Mouse (Mus musculus) frontal cortex, postnatal 14 days (tissue): Measurements from ENCODE around the gene Zfp68.
"Not testable (repeated sequence)": the region's sequence is repeated elsewhere in the genome, so short reads cannot be mapped to it uniquely, and the experiment has no call there.

Experiments
- DNase-seq, 2 experiments: peaks; one replicate each; pipeline ENCODE4 v3.0.0; 2022; ENCODE audit warnings: low spot score in 2 of 2

Gene Zfp68

DNA sequence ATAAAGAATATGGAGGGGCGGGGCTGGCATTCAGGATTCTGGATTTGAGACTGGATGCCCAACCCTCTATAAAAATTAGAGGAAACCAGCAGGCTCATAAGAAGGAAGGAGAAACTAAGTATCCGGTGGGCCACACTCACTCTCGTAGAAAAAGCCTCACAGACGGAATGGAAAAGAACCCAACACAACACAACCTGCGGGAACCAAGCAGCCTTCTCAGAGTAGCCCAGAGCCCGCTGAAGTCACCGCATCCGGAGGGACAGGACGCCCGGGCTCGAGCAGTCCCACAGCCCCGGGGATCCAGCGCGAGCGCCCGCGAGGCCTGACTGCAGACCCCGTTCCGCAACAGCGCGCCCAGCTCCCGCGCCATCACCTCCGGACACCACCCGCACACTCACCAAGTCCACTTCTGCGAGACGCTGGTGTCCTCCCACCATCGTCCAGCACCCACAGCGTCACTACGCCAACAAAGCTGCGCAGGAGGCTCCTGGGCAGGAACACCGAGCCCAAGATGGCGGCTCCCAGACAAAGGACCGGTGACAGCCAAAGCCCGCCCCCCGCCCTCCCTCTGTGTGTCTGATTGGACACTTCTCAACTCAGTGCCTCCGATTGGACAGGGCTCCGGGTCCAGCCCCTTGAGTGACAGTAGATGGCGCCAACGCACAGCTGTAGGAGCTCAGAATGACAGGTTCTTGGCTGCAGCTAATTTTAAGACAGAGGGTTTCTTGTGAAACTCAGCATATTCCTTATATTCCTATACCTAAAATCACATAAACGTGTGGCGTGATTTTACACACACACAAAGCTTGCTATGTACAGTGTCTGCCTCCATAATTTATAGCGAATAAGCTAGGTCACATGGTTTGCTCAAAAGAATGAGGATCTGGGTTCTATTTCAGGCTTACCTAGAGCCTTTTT, at the start of gene Zfp68:
Gene Zfp68, minus strand, starts transcription at position 551 of the 918 bp plus-strand sequence.
- DNase-seq, result peak; percentile 90 to 93

DNA sequence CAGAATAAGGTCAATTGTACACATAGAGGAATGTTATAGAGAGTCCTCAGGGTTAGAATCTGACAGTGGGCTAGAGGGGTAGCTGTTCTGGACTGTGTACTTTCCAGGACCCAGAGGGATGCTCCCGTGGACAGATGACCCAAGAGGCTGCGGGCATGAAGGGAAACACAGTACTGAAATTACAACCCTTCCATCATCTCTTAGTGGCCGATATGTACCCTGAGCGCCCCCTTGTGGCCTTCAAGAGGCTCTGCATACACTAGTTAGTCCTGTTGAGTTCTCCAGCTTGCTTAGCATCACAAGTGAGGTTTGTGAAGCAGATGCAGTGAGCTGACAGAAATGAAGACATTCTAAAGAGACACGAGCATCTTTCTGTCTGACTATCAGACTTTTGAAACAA, 39.4 kb upstream of the Zfp68 start:
- DNase-seq, result peak in 1 of 2 experiments; percentile 20

DNA sequence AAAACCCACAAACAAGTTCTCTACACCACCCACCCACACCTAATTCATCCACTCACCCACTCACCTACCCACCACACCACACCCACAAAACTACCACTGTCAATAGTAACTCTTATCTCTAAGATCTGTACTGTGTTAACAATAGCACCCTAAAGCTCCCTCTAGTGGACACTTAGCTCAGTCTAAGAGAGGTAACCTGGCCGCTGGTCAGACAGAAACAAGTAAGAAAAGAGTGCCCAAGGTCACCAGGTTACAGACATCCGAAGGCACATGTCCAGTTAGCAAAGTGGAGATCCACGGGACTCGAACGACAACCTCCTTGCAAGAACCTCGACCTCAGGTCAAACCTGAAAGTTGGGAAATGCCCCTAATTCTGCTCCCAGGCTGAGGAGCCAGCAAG, 38.3 kb upstream of the Zfp68 start:
- peak; percentile 10 to 11 for DNase-seq

DNA sequence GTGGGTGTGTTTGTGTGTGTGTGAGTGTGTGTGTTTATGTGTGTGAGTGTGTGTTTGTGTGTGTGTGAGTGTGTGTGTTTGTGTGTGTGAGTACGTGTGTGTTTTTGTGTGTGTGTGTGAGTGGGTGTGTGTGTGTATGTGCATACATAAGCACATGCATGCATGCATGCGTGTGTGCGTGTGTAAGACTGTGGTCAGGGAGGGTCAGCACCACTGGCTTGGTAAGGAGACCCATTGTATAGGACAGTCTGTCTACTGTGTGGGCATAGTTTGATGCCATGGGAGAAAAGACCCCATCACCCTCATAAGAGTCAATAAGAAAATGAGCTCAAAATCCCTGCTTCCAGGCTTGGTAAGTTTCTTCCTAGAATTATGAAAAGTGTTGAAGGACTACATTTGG, 37.8 kb upstream of the Zfp68 start:
- no peak for DNase-seq

DNA sequence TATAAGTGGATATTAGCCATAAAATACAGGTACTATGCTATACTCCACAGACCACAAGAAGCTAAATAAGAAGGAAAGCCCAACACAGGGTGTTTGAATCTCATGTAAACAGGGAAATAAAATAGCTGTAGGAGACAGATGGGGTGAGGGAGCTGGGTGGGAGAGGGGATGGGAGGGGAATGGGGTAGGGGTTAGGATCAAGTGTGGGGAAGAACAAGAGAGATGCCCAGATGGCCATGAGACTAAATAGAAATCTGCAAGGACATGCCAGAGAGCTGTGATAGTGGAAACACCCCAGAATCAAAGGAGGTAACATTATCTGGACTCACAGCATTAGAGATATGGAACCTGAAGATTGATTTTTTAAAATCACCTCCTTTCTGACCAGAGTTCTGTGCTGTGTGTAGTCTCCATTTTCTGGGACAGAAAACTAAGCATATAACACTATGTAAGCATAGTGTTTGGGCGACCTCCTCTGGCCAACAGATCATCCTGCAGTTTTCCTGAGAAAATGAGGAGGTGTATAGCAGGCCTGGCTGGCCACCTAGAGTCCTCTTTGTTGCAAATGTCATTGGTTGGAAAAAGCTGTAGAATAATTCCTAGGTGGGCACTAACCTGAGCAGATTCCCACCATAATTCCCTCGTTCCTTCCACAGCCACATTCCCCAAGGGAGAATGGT, 37.1 kb upstream of the Zfp68 start:
- DNase-seq, result peak in 1 of 2 experiments; percentile 30

GRCm38 (mm10) chr5:138652911-138653310, 33.4 kb upstream of the Zfp68 start:
- DNase-seq, result no peak

DNA sequence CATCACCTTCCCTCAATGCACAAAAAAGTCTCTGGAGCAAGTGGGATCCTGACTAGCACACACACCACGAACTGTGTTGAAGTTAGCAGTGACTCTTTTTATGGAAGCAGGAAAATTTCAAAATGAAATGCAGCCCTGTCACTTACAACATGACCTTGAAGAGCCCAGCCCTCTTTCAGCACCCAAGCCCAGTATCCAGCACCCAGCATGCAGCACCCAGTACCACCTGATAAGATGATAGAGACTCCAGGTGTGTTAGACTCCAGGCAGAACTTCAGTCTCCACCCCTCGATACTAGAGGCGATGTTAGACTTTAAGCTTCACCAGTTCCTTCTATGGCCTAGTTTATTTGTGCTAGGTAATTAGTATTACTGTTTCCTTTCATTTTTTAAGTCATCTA, 22.2 kb upstream of the Zfp68 start:
- DNase-seq, result no peak

DNA sequence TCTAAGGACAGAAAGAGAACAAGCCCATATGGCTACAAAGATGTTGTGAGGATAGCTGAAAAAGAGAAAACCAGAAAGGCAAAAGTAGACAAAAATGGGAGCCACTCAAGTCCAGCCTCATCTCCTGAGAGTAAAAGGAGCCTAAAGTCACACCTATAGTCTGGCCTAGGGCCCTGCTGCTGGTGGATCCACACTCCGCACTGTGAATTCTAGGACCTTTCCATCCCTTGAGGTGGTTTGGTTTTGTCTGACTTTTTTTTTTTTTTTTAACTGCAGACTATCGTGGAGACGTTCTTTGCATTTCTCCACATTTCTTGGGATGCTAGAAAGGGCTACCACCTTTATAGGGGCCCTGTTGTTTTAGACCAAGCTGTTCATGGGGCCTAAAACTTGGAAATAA, 21.5 kb upstream of the Zfp68 start:
- DNase-seq, result no peak

DNA sequence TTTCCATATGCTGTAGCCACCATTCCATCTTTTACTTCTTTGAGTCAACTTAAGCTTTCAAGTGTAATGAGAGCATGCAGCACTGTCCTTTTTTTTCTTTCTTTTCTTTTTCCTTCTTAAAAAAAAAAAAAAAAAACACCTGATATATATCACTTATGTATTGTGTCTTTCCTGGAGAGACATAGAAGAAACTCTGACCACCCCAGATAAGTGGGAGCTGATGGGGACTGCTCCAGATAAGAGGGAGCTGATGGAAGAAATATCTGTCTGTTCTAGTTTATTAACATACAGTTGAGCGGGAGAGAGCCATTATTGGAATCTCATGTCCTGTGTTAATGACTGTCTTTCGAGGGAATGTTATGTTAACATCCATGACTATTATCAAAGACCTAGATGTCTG, 16.9 kb upstream of the Zfp68 start:
- DNase-seq, result no peak

GRCm38 (mm10) chr5:138623478-138623875, 3.9 kb upstream of the Zfp68 start:
- DNase-seq, result no peak

GRCm38 (mm10) chr5:138622645-138623477, 3.3 kb upstream of the Zfp68 start, which contains the start of gene A430033K04Rik:
Gene A430033K04Rik, plus strand, starts transcription at chr5:138622859.
- peak; percentile 91 to 92 for DNase-seq

DNA sequence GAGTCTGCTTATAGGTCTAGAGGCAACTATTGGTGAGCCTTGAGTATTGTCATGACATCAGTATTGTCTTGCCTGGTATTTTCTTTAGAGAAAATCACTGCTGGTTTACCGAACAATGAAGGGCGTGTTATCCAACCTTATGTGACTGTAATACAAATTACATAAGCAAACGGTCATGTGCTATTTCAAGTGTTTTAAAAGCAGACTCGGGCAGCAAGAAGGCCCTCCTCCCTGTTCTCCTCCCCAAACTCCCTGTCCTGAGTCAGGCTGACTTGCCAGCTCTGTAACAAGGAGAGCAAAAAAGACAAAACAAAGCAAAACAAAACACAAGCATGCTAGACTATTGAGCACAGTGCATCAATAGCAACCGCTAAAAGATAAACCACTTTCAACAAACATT, 1.3 kb upstream of the Zfp68 start:
- DNase-seq, result no peak

GRCm38 (mm10) chr5:138618353-138618752, 1.2 kb downstream of the Zfp68 start:
- DNase-seq, result no peak

GRCm38 (mm10) chr5:138587396-138587795, 32.2 kb downstream of the Zfp68 start:
- DNase-seq, result no peak

DNA sequence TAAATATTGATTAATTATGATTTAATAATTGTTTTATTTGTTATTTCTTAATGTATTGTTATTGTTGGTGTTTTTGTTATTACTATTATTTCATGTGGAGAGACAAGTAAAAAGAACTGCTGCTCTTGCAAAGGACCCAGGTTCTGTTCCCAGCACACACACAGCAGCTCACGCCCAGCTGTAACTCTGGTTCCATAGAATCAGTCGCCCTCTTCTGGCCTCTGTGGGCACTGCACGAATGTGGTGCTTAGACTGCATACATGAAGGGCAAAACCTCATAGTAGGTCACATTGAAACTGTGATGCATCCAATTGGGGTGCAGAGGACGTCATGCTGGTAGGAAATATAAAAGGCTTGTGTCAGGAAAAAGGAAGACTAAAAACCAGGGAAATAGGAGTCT, 47.9 kb downstream of the Zfp68 start:
- DNase-seq, result no peak

GRCm38 (mm10) chr5:138564612-138565011, 54.9 kb downstream of the Zfp68 start, which contains the start of gene 1700123K08Rik:
Gene 1700123K08Rik, minus strand, starts transcription at chr5:138564712.
- not testable (repeated sequence) for DNase-seq
